Mouse (Mus musculus): ENCODE data around the gene Dio1.
A peak's percentile ranks its signal among the peaks of the same experiment; 100 is the strongest.

The Dio1 gene

GRCm38 (mm10) chr4:107306966-107307365 lies at the start of gene Dio1:
Dio1 (minus strand) TSS chr4:107307169.
- no peak for DNase-seq (ENCODE audit: low spot score)

DNA sequence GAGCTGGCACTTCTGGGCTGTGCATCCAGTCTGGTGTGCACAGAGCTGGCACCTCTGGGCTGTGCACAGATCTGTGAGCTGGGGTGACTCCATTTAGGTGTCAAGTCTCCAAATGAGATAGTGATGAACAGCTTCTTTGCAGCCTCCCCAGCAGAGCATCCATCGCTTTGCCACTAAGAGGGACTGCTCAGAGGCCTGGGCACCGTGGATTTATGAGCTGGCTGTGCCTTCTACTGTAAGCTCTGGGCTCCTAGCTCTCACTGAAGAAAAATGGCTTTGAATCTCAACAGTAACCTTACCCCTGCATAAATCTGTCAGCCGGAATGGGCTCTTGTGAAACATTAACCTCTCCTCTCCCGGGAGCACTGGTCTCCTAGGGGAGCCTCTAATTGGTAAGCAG lies 47.6 kb upstream of the Dio1 start:
- DNase-seq (ENCODE audit: low spot score), result no peak

GRCm38 (mm10) chr4:107354126-107354525 lies 47.2 kb upstream of the Dio1 start:
- no peak for DNase-seq (ENCODE audit: low spot score)

GRCm38 (mm10) chr4:107353612-107354011 lies 46.6 kb upstream of the Dio1 start:
- no peak for DNase-seq (ENCODE audit: low spot score)

DNA sequence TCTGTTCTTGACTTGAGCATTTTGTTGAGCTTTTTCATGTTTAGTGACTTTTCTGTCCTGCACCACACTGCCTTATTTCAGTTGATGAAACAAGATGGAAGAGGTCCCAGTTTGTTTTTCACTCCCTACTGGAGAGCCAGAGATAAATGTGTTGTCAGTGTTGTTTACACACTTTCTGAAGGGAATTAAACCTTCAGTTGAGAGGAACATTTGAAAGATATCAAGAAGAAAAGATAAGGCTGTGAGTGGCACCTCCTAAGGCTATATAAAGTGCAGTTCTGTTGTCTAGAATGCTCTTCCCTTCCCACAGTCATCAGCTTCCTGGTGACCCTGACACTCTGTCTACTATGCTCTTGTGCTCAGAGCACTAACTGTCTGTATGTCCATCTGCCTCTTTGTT lies 44.4 kb upstream of the Dio1 start:
- no peak for DNase-seq (ENCODE audit: low spot score)

- DNase-seq (ENCODE audit: low spot score), result no peak
Measured at GRCm38 (mm10) chr4:107349311-107350008, 42.5 kb upstream of the Dio1 start.

DNA sequence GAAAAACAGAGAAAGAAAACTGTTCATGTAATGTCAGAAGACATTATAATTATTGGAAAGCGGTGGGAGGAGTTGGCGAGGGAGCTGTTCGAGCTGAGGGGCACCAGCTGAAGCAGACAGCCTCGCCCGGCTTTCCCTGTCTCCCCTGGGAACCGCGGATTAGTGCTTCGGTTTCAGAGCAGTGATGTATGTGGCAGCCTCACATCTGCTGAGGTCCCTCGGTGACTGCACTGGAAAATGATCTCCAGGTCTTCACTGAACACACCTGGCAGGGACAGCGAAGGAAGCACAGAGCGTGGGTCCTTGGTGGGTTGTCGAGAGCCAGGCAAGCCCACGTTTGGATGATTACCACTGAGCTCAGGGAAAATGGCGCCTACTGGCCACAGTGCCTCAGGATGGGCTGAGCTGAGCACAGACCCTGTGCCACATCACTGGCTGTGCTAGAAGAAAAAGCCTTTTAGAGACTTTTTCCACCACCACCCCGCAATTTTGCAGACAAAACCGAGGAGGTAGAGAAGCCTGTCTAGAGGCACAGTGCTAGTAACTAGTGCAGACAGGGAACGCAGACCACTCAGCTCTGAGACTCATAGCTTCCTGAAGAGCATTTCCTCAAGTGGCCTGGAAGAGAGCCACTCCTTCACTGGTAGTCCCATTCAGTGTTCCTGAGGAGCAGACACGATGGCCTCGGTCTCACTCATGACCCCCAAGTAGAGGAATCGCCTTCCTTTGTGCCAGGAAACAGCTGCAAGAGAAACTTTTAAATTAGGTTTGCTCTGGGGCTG lies 41.8 kb upstream of the Dio1 start:
- DNase-seq (ENCODE audit: low spot score), result no peak

GRCm38 (mm10) chr4:107347221-107347620 lies 40.3 kb upstream of the Dio1 start:
- DNase-seq (ENCODE audit: low spot score), result no peak

GRCm38 (mm10) chr4:107344612-107345011 lies 37.6 kb upstream of the Dio1 start:
- no peak for DNase-seq (ENCODE audit: low spot score)

DNA sequence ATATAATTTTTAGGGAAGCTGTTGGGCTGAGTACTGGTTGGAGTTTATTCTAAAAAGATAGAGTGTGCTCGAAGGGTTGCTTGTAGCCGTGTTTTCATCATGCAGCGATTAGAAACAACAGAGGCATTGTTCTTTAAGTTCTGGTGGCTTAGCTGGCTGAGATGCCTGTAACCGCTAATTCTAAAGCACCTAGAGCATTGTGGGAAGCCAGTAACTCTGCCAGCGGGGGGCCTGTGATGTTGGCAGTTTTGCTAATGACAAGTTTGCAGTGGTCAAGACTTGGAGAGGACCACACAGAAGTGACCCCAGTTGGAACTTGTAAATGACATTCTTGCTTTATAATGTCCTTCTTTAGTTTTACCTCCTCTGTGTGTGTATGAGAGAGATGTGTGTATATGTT lies 34.4 kb upstream of the Dio1 start:
- DNase-seq (ENCODE audit: low spot score), result no peak

DNA sequence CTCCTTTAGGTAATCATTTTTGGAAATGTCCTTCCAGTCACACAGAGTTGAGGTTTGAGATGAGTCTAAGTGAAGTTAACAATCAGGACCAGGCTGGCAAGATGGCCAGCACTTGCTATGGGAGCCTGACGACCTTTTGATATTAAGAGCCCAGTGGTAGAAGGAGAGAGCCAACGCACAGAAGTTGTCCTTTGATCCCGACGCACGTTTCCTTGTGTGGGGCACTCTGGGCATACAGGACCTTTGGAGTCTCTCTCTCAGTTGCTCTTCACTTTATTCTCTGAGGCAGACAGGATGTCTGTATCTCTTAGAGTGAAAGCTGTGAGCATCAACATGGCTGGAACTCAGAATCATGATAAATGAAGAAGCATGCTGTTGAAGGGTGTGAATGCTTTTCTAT lies 30.5 kb upstream of the Dio1 start:
- no peak for DNase-seq (ENCODE audit: low spot score)

- DNase-seq (ENCODE audit: low spot score), result no peak
Measured at GRCm38 (mm10) chr4:107336356-107336755, 29.4 kb upstream of the Dio1 start.

DNA sequence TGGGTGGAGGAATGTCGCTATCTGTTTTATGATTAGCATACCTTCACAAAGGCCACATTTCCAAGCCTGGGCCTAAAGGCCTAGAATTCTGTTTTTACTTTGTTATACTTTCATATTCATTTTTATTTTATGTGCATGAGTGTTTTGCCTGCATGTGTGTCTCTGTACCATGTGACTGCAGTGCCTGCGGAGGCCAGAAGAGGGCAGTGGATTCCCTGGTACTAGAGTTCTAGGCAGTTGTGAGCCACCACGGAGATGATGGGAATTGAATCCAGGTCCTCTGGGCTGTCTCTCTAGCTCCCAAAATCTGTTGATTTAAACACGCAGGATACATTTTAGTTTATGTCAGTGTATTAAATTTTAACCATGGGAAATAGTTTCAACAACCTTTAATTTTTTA lies 26.5 kb upstream of the Dio1 start:
- no peak for DNase-seq (ENCODE audit: low spot score)

DNA sequence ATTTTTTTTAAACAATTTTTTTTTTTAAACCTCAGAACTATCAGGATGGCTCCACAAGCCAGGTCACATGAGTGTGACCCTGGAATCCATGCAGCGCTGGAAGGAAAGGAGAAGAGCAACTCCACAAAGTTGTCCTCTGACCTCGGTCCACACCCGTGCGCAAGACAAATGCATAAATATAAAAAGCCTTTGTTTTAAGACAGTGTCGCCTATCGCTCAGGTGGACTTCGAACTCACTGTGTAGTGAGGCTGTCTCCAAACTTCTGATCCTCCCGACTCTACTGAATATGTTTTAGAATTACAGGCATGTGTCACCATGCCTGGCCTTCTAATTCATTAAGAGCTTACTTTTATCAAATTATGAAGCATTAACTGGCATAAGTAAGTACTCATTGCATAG lies 21.6 kb upstream of the Dio1 start:
- no peak for DNase-seq (ENCODE audit: low spot score)

DNA sequence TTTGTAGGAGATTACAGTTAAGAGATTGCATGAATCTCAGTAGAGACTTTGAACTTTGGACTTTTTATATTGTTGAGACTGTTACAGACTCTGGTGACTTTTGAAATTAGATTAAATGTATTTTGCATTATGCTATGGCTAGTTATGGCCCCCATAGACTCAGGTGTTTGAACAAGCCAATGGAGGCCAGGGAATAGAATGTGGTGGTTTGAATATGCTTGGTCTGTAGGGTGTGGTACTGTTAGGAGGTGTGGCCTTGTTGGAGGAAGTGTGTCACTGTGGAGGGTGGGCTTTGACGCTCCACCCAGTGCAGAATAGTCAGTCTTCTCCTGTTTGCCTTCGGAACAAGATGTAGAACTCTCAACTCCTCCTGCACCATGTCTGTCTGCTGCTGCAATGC lies 16.1 kb upstream of the Dio1 start:
- DNase-seq (ENCODE audit: low spot score), result no peak

GRCm38 (mm10) chr4:107321041-107321440 lies 14.1 kb upstream of the Dio1 start:
- no peak for DNase-seq (ENCODE audit: low spot score)

DNA sequence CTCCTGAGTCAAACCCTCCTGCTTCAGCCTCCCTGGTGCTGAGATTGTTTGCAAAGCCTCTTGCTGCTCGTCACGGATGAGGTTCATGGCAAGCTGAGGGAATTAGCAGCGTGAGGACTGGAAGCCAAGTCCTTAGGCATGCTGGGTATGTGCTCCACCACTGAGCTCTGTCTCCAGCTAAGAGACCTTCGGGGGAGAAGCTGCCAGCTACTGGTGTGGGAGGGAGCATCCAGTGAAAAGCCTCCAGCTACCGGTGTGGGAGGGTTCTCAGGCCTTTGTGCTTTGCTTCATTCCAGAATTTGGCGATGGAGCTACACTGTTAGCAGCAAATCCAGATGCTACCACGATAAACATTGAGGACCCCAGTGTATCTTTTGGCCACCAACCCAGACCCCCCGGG lies 11.7 kb upstream of the Dio1 start:
- DNase-seq (ENCODE audit: low spot score), result no peak

DNA sequence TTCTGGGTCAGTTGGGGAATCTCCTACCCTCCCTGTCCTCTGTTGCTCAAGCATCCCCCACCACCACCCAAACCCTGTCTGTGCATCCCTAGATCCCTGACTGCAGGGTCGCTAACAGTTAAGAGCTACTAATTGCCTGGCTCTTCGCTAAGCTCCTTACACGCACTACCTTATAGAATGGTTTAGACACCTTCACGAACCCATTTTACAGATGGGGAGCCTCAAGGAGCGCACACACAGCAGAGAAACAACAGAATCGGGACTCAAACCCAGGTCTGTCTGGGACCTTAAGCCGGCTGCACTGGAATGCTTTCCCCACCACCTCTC lies 7.5 kb upstream of the Dio1 start:
- DNase-seq (ENCODE audit: low spot score), result no peak

GRCm38 (mm10) chr4:107313690-107314478 lies 6.9 kb upstream of the Dio1 start, which contains the start of gene Yipf1:
Yipf1 (plus strand) TSS chr4:107314363.
- peak; percentile 75 for DNase-seq (ENCODE audit: low spot score)

DNA sequence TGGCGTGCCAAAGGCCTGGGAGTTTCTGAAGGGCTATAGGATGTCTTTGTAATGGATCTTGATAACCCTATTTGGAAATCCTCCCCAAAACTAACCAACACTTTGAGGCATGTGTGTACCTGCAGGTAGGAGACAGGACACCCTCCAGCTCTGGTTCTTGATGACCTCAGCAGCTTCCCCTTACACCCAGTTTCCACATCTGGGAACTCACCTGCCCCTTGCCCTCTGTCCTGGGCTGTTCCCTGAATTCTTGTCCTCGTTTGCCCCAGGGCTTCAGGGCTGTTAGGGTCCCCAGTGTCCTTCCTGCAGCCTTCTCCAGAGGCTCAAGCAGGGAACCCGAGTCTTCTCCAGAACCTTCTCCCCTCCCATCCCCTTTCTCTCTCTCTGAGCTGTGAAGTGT lies 3.4 kb downstream of the Dio1 start:
- no peak for DNase-seq (ENCODE audit: low spot score)

DNA sequence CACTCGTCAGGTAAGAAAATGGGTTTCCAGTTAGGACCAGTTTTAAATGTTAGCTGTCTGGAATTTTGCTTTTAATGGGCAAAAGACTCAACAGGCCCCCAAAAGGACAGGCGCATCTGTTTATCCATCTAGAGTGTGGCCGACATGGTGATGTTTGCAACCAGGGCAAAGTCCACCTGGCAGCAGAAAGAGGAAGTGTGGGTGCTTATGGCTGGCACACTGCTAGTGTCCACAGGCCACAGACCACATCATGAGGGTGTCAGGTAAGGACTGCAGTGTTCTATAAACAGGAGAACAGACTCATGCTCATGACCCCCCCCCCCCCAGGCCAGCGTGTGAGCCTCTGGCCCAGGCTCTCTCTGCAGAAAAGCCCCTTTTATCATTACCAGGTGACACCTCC lies 4.1 kb downstream of the Dio1 start:
- no peak for DNase-seq (ENCODE audit: low spot score)

- no peak for DNase-seq (ENCODE audit: low spot score)
Measured at GRCm38 (mm10) chr4:107302221-107302620, 4.7 kb downstream of the Dio1 start.
